Mouse (Mus musculus): ENCODE results near the gene Rnf217.

Rnf217 gene

DNA sequence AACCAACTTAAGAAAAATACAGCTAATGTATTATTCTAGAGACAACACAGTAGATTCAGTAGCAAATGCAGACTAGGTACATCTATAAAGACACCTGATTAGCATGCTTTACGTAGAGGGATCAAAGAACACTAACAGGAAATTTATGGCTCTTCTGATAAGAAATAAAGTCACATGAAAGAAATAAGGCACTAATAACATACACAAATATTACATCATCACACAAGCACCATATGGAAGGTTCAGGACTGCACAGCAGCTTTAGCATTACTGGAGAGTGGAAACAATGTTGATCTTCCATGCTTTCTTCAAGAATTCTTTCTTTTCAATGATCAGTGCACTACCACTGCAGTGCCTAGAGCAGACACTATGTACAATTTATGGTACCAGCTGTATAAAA lies 114.7 kb downstream of the Rnf217 start:
- DNase-seq = no peak

DNA sequence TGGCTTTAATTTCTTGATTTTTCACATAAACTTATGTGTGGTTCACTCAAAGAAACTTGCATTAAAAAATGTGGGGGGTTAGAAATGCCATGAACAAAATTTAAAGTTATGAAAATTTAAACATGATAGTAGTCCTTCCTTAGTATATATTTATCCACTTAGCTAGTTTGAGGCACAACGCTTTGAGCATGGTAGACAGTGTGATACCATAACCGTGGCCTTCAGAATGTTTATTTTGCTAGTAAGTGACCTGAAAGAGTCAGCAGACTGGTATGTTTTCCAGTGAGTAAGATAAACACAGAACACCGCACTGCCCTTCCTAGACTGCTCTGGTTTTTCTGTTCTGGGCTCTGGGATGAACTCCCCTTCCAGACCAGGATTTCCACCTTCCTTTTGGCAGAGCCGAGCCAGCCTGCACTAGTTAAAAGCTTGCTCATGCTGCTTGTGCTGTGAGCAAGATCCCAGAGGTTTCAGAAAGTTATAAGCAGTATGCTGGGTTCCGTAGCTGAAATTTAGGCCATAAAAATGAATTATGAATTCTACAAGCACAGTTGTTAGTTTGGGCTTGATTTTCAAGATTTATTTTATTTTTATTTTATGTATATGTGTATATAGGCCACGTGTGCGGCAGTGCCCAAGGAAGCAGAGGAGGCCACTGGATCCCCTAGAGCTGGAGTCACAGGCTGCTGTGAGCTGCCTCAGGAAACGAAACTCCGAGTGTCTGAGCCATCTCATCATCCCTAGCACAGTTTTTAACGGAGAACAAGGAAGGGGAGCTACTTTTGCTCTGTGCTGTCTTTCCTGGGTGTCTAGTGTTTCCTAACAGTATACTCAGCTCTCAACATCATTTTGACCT lies 141.7 kb downstream of the Rnf217 start:
- no peak for DNase-seq

DNA sequence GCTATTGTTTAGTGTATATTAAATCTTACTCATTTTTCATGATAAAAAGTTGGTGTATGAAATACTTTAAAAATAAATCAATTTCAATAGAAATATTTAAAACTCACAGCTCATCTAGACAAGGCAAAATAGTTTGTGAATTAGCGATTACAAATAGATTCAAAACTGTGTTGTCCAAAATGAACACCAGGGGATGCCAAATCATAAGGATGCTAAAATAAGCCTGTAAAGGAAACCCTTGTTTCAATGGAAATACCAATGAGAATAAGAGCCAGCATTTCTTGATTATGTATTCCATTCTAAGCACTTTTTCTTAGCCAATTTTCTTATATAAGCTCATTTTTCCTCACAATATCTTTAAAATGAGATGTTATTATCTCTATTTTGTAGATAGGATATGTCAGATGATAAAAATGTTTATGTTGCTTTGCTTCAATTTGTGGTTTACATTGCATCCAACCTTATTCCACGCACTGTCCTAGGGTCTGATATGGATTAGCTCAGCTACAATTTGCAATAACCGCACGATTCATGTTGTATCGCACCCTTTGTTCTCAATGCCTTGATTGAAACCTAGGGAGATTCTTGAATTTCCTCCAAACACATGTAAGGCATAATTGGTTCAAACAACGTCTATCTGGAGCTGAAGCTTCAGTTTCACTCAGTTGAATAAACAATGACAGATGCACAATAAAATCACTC lies 143.0 kb downstream of the Rnf217 start:
- no peak for DNase-seq

- no peak for DNase-seq
Observed at GRCm38 (mm10) chr10:31465424-31465823, 143.6 kb downstream of the Rnf217 start.

- DNase-seq = no peak
Observed at GRCm38 (mm10) chr10:31463044-31463443, 145.9 kb downstream of the Rnf217 start.

- DNase-seq = no peak
Observed at GRCm38 (mm10) chr10:31456806-31457205, 152.2 kb downstream of the Rnf217 start.

DNA sequence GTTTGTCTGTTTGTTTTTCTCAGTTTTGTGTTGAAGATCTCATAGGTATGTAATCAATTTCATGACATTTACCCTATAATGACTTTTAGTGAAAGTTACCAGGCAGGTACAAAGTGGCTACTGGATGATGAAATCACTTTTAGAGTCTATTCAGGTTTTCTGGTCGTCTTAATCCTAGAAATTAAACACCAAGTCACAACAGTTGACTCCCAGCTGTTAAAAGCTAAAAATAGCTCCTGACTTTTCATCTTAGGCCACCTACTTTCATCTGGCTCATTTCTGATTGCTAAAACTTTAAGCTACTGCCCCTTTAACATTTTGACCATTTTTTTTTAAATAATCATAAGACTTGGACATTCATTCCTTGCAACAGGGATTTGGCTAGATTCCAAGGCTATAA lies 161.9 kb downstream of the Rnf217 start:
- DNase-seq = no peak

DNA sequence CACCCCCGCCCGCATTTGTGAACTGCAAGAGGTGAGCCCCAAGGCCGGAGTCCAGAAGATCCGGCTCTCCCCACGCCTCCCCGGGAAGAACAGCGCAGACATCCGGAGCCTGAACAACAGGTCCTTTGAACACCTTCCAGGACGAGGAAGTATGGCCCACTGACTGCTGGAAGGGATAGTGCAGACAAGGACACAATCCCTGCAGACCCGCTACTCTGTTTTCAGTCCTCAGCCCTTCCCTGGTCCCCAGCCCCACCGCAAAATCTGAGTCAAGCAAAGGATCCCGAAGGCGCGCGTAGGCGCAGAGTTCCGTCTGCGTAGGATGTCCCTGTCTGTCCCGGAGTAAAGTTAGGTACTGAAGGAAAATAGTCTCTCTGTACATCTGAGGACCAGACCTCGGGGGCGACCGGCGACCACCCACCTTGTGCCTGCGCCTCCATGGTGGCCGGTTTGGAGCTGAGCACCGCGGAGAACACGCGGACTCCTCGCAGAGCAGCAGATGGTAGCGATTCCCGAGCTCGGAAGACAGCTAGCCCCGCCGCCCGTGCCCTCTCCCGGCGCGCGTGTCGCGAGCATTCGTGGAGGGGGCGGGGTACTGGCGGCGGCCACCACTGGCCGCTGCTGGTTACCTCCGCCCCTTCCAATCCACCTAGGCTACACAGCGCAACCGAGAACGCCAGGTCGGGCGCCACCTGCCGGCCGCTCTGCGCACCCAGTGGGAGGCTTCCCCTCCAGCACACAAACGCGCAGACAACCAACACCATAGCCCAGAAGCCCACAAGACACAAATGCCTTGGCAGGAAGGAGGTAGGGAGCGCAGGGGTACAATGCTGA lies 163.5 kb downstream of the Rnf217 start, which contains the start of gene Tpd52l1:
Tpd52l1 (minus strand) TSS at position 668 of the 834 bp plus-strand sequence.
- peak; percentile 84 for DNase-seq

DNA sequence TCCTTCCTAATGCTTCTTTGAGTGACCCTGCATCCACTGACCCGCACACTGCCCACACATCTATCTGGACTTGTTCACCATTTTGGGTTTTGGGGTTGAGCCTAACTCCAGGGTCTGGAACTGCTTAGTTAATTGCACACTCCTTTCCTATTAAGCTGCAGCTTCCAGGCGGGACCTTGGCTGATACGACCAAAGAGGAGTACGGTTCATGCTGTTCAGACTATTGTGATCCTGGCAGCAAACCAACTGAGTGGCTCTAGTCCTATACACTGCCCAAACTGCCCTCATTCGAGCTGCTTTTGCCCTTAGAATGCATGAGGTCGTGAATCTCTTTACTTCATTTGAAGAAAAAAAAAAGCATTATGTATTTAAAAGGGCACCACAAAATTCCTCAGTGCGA lies 164.8 kb downstream of the Rnf217 start:
- DNase-seq = no peak
